ENCODE assay signal across 19 mouse cellular contexts in genomic region chr6:97413453-97413852, GRCm38 (mm10).
A peak's percentile ranks its signal among the peaks of the same experiment; 100 is the strongest.
DNase-seq lines count a peak whose midpoint lies in the region; ATAC-seq and TF ChIP-seq lines count a peak whose summit lies in the region.
"Had no signal": no experiment of that assay in that cellular context is flagged by ENCODE, and none has a peak within 500 bp of the region (broad histone marks: within the 10 kb centered on the region; RNA-seq: fewer than 3 reads in every experiment).

No protein-coding gene starts in this region.

- no peak overlapping the region for H3K4me3 ChIP-seq in intestine, embryonic 14.5 days (ENCODE audit: low read depth, low read length)
- no peak overlapping the region for H3K4me3 ChIP-seq in intestine, embryonic 16.5 days (ENCODE audit: low read length)
- no peak overlapping the region for H3K4me3 ChIP-seq in liver, adult 2 months (ENCODE audit: insufficient read depth, low read depth, low read length)
- H3K4me3 ChIP-seq in liver, embryonic 12.5 days: no peak overlapping the region
- H3K4me3 ChIP-seq: embryonic facial prominence, embryonic 15.5 days; hindbrain, embryonic 10.5 days had no signal

- TF ChIP-seq CTCF in liver, adult 2 months (IDR thresholded peaks at IDR 0.05; ENCODE audit: low read depth, low read length): no peak

- DNase-seq in intestine, embryonic 14.5 days (ENCODE audit: low spot score): no peak
- peak; percentile 78 for DNase-seq in liver, adult 2 months (ENCODE audit: extremely low read depth, low read depth, low spot score)
- DNase-seq in lung, postnatal 10 days: peak; percentile 33
- no peak for DNase-seq in lung, adult 18-20 months
- no peak for DNase-seq in right cerebral cortex, postnatal 25 days
- no peak for DNase-seq in cerebellum, adult 8-10 months
- DNase-seq: adrenal gland, adult 8-10 months; cerebellum, adult 9-11 months; forebrain, postnatal 0 days; retina, postnatal 1 day; thymus, postnatal 36 days had no signal

- H3K4me1 ChIP-seq in intestine, embryonic 14.5 days (replicated peaks; ENCODE audit: control insufficient read depth, insufficient read depth, low read length): peaks cover 14% of the 10 kb centered on the region
- H3K4me1 ChIP-seq in intestine, embryonic 16.5 days (ENCODE audit: control insufficient read depth, insufficient read depth, low read length): peaks cover 9% of the 10 kb centered on the region
- peaks cover 11% of the 10 kb centered on the region; the same call in 1 of the 2 replicates for H3K4me1 ChIP-seq in liver, adult 2 months (ENCODE audit: control insufficient read depth, insufficient read depth, low read length)
- H3K4me1 ChIP-seq in liver, embryonic 12.5 days: peaks cover 24% of the 10 kb centered on the region
- H3K4me1 ChIP-seq: embryonic facial prominence, embryonic 15.5 days had no signal

- H3K36me3 ChIP-seq in intestine, embryonic 14.5 days (ENCODE audit: control insufficient read depth, insufficient read depth, low read length): no peaks in the 10 kb centered on the region
- H3K36me3 ChIP-seq in intestine, embryonic 16.5 days (ENCODE audit: control insufficient read depth, insufficient read depth, low read length): no peaks in the 10 kb centered on the region
- H3K36me3 ChIP-seq in liver, adult 2 months (ENCODE audit: control insufficient read depth, insufficient read depth, low read length): no peaks in the 10 kb centered on the region
- H3K36me3 ChIP-seq in liver, embryonic 12.5 days: no peaks in the 10 kb centered on the region
- H3K36me3 ChIP-seq: embryonic facial prominence, embryonic 15.5 days had no signal

- H3K27ac ChIP-seq in intestine, embryonic 14.5 days (ENCODE audit: low read depth): no peak overlapping the region
- no peak overlapping the region for H3K27ac ChIP-seq in intestine, embryonic 16.5 days (ENCODE audit: low read length)
- no peak overlapping the region for H3K27ac ChIP-seq in liver, adult 2 months (replicated peaks; ENCODE audit: insufficient read depth, low read depth, low read length)
- no peak overlapping the region for H3K27ac ChIP-seq in liver, embryonic 12.5 days
- H3K27ac ChIP-seq: embryonic facial prominence, embryonic 15.5 days; hindbrain, embryonic 10.5 days; hindbrain, postnatal 0 days had no signal

- no peaks in the 10 kb centered on the region for H3K9me3 ChIP-seq in intestine, embryonic 14.5 days (ENCODE audit: control insufficient read depth, low read length)
- no peaks in the 10 kb centered on the region for H3K9me3 ChIP-seq in intestine, embryonic 16.5 days (ENCODE audit: control insufficient read depth, low read length)
- no peaks in the 10 kb centered on the region for H3K9me3 ChIP-seq in liver, embryonic 12.5 days (replicated peaks)
- H3K9me3 ChIP-seq: embryonic facial prominence, embryonic 15.5 days; hindbrain, embryonic 10.5 days had no signal

- no peak overlapping the region for H3K9ac ChIP-seq in intestine, embryonic 14.5 days (ENCODE audit: low read length)
- no peak overlapping the region for H3K9ac ChIP-seq in intestine, embryonic 16.5 days (ENCODE audit: low read depth, low read length)
- H3K9ac ChIP-seq in liver, adult 2 months (ENCODE audit: low read depth, low read length): no peak overlapping the region
- no peak overlapping the region for H3K9ac ChIP-seq in liver, embryonic 12.5 days
- H3K9ac ChIP-seq: embryonic facial prominence, embryonic 15.5 days; forebrain, postnatal 0 days had no signal

- H3K27me3 ChIP-seq in intestine, embryonic 14.5 days (replicated peaks; ENCODE audit: control insufficient read depth, insufficient read depth, low read length): no peaks in the 10 kb centered on the region
- no peaks in the 10 kb centered on the region for H3K27me3 ChIP-seq in intestine, embryonic 16.5 days (replicated peaks; ENCODE audit: control insufficient read depth, insufficient read depth, low read length)
- no peaks in the 10 kb centered on the region for H3K27me3 ChIP-seq in liver, adult 2 months (ENCODE audit: control insufficient read depth, insufficient read depth, low read length)
- no peaks in the 10 kb centered on the region for H3K27me3 ChIP-seq in liver, embryonic 12.5 days (replicated peaks)
- H3K27me3 ChIP-seq: embryonic facial prominence, embryonic 15.5 days; Patski had no signal

- 19% methylated on average over 7 of the region's 7 CpGs for WGBS in intestine, embryonic 14.5 days
- 29% methylated on average over 7 of the region's 7 CpGs for WGBS in intestine, embryonic 16.5 days
- 24% methylated on average over 7 of the region's 7 CpGs for WGBS in liver, adult 2 months
- WGBS in liver, embryonic 12.5 days (ENCODE audit: insufficient replicate concordance): 62% methylated on average over 7 of the region's 7 CpGs

- H3K4me2 ChIP-seq in intestine, embryonic 14.5 days (ENCODE audit: low read length): no peak overlapping the region
- no peak overlapping the region for H3K4me2 ChIP-seq in intestine, embryonic 16.5 days (ENCODE audit: low read depth, low read length)
- no peak overlapping the region for H3K4me2 ChIP-seq in liver, embryonic 12.5 days
- H3K4me2 ChIP-seq: embryonic facial prominence, embryonic 15.5 days; midbrain, embryonic 11.5 days had no signal

- peak; percentile 17; the same call in 1 of the 2 replicates for ATAC-seq in intestine, embryonic 14.5 days (replicated peaks; ENCODE audit: low FRiP score, low TSS enrichment, low read depth)
- ATAC-seq in intestine, embryonic 16.5 days: no peak
- no peak for ATAC-seq in liver, embryonic 12.5 days
- ATAC-seq: CD4-positive, CD25-positive, alpha-beta regulatory T cell, adult 4 months; forebrain, postnatal 0 days; hindbrain, postnatal 0 days; Patski had no signal

- TF ChIP-seq POLR2A in liver, adult 2 months (IDR thresholded peaks at IDR 0.05; ENCODE audit: extremely low read depth, insufficient read depth, low read length): no peak

- H3K79me2 ChIP-seq in liver, adult 2 months (ENCODE audit: control insufficient read depth, insufficient read depth, low read length): no peaks in the 10 kb centered on the region

Comparison
In these comparisons a context has a peak if more than half of its experiments do, and no peak if none do; other contexts are left out.
1. DNase-seq: peak in liver, adult 2 months (single experiment) and lung, postnatal 10 days (single experiment); none in intestine, embryonic 14.5 days (single experiment), lung, adult 18-20 months (0 of 2), right cerebral cortex, postnatal 25 days (single experiment) and cerebellum, adult 8-10 months (single experiment).